Mouse (Mus musculus) midbrain, embryonic 12.5 days (tissue): ENCODE measurements at regions not wholly inside any gene's neighbourhood (a gene's known extent, or its start where the extent isn't known, plus 50 kb on each side); places are given as distances from the start of the nearest gene placed in this dataset.

Source experiments
- ATAC-seq: fragments of 200-750 bp; cut with Nextera tagmentation; 2 replicates; pipeline ENCODE4 v1.8.0; 2017; ENCODE audit warnings: low read depth, moderate TSS enrichment, moderate library complexity; ENCODE audit not compliant: low FRiP score
- H3K27ac ChIP-seq: fragments of 300-500 bp; sonication (generic); replicated peaks from 2 replicates; pipeline ENCODE4 v1.5.1; 2016; ENCODE audit warnings: mild to moderate bottlenecking
- H3K27me3 ChIP-seq: fragments of 300-500 bp; sonication (generic); 2 replicates; pipeline ENCODE4 v1.6.1; 2016; ENCODE audit warnings: mild to moderate bottlenecking
- H3K36me3 ChIP-seq: fragments of 300-500 bp; sonication (generic); 2 replicates; pipeline ENCODE4 v1.6.1; 2016
- H3K4me1 ChIP-seq: fragments of 300-500 bp; sonication (generic); 2 replicates; pipeline ENCODE4 v1.6.1; 2016
- H3K4me2 ChIP-seq: fragments of 300-500 bp; sonication (generic); replicated peaks from 2 replicates; pipeline ENCODE4 v1.6.1; 2016; ENCODE audit warnings: mild to moderate bottlenecking, moderate library complexity
- H3K4me3 ChIP-seq: fragments of 300-500 bp; sonication (generic); 2 replicates; pipeline ENCODE4 v1.5.1; 2016; ENCODE audit warnings: mild to moderate bottlenecking
- H3K9ac ChIP-seq: fragments of 300-500 bp; sonication (generic); replicated peaks from 2 replicates; pipeline ENCODE4 v1.6.1; 2016; ENCODE audit warnings: mild to moderate bottlenecking, moderate library complexity
- H3K9me3 ChIP-seq: fragments of 300-500 bp; sonication (generic); 2 replicates; pipeline ENCODE4 v1.6.1; 2016; ENCODE audit warnings: mild to moderate bottlenecking
- WGBS: fragments of 180-500 bp; shearing (Covaris S2); methylation state at CpG from one replicate; pipeline ENCODE4 v1.1.7; 2016; 5-methylcytosine and 5-hydroxymethylcytosine counted together

DNA sequence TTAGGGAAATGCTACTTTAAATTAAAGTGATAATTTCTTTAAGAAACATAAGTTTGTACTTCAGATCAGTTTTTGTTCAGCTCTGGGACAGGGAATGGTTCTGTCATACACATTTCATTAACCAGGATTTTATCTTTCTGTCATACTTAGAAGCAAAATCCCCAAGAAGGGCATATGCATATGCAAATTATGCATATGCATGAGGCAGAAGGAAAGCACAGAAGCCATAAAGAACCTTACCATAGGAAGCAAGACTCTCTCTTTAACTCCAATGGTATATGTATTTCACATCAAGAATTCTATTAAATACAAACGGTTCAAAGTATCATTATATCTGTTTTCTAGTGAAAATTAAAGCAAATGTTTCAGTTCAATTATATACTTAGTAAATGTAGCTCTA is 381.5 kb downstream of the Kcnj3 start:
- H3K4me1 ChIP-seq = 0 out of 2 replicates have a peak, but pooled peaks cover 4% of the 10 kb centered on the region
- H3K27me3 ChIP-seq = no peaks in the 10 kb centered on the region
- ATAC-seq = no peak
- H3K4me3 ChIP-seq = no peak overlapping the region
- WGBS = 89% methylated on average over 1 of the region's 1 CpGs
- no peak overlapping the region for H3K9ac ChIP-seq
- no peak overlapping the region for H3K4me2 ChIP-seq
- H3K9me3 ChIP-seq = no peaks in the 10 kb centered on the region
- no peak overlapping the region for H3K27ac ChIP-seq
- H3K36me3 ChIP-seq = no peaks in the 10 kb centered on the region

DNA sequence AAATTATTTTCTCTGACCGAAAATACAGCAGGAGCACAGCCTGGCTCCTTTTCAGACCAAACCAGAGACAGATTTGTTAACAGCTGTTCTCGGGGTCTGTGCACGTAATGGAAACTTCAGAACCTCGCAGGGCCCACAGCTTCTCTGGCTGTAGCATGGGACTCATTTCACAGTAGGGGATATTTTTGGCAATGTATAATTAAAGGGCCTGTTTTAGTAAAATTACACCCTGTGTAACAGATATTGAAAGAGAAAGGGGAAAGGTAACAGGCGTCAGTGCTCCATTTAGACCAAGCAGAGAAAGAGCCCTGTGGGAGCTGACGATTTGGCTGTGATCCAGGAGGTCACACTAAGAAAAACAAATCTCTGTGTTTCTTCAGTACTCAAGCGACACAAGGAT is 382.4 kb downstream of the Kcnj3 start:
- H3K4me1 ChIP-seq = 0 out of 2 replicates have a peak, but pooled peaks cover 4% of the 10 kb centered on the region
- ATAC-seq = peak; percentile 82
- no peaks in the 10 kb centered on the region for H3K27me3 ChIP-seq
- H3K4me2 ChIP-seq = peak overlapping the region; percentile 35
- H3K9me3 ChIP-seq = no peaks in the 10 kb centered on the region
- WGBS = 21% methylated on average over 7 of the region's 7 CpGs
- H3K4me3 ChIP-seq = no peak overlapping the region
- peak overlapping the region; percentile 56; the same call in 1 of the 2 replicates for H3K27ac ChIP-seq
- no peaks in the 10 kb centered on the region for H3K36me3 ChIP-seq
- H3K9ac ChIP-seq = no peak overlapping the region

DNA sequence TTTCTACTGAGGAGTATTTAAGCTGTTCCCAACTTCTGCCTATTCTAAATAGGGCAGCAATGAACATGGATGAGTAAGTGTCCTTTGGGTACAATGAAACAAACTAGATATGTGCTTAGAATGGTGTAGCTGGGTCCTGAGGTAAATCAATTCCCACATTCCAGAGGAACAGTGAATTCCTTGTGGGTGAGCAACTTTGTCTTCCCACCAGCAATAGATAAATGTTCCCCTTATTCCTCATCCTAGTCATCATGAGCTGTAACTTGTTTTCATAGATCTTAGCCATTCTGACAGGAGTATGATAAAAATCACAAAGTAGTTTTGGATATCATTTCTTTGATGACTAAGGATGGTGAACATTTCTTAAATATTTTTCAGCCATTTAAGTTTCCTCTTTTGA is 387.0 kb downstream of the Kcnj3 start:
- 0 out of 2 replicates have a peak, but pooled peaks cover 4% of the 10 kb centered on the region for H3K4me1 ChIP-seq
- no peaks in the 10 kb centered on the region for H3K9me3 ChIP-seq
- no peak overlapping the region for H3K9ac ChIP-seq
- H3K27me3 ChIP-seq = no peaks in the 10 kb centered on the region
- H3K36me3 ChIP-seq = no peaks in the 10 kb centered on the region
- ATAC-seq = no peak
- no peak overlapping the region for H3K4me3 ChIP-seq
- no peak overlapping the region for H3K27ac ChIP-seq
- no peak overlapping the region for H3K4me2 ChIP-seq

DNA sequence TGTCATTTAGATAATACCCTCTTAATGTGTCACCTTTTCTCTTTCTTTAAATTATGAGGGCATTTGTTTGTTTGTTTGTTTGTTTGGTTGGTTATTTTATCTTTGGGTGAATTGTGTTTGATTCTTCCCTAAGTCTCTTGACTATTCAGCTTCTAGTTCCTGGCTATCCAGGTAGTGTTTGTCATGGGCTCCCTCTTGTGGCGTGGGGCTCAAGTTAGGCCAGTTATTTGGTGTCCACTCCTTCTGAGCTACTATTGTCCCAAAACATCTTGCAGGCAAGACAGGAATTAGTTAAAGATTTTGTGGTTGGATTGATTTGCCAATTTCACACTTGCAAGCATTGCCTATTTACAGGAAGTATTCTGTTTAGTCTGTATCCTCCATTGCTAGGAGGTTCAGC is 405.8 kb downstream of the Kcnj3 start:
- H3K9ac ChIP-seq = no peak overlapping the region
- 44% methylated on average over 1 of the region's 1 CpGs for WGBS

DNA sequence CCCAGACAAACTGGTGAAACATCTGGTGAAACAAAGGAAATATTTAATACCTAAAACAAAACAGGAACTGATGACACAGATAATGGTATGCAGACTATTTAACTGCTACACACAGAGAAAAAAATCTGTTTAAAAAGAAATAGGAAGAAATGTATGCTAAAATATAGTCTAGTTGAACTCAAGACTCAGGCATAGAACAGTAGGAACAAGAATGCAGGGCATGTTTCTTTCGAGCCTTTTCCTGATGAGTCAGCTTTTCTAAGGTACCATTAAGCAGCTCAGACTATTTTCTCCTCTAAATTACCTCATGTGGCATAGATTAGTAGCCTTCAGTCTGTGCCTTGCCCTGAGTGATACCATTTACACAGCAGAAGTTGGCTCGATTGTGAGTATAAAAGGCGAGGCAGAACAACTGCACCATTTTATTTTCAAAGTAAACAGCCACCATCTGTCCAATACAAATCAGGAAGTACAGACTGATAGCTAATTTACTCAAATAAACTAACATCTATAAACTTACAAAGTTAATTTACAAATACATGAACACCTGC is 411.1 kb downstream of the Kcnj3 start:
- WGBS = 69% methylated on average over 3 of the region's 3 CpGs
- H3K9me3 ChIP-seq = no peaks in the 10 kb centered on the region
- H3K27me3 ChIP-seq = no peaks in the 10 kb centered on the region
- no peak overlapping the region for H3K4me2 ChIP-seq
- no peak overlapping the region for H3K4me3 ChIP-seq
- H3K4me1 ChIP-seq = no peaks in the 10 kb centered on the region
- H3K36me3 ChIP-seq = no peaks in the 10 kb centered on the region
- H3K9ac ChIP-seq = no peak overlapping the region
- ATAC-seq = no peak
- H3K27ac ChIP-seq = no peak overlapping the region

More for the DNA sequence above, 405.8 kb downstream of the Kcnj3 start:
- Histone ChIP-seq H3K4me1 (no peaks in the 10 kb centered on the region), H3K36me3 (no peaks in the 10 kb centered on the region), H3K27ac (no peak overlapping the region), H3K4me3 (no peak overlapping the region), H3K27me3 (no peaks in the 10 kb centered on the region), H3K4me2 (no peak overlapping the region), H3K9me3 (no peaks in the 10 kb centered on the region)
- no peak for ATAC-seq

DNA sequence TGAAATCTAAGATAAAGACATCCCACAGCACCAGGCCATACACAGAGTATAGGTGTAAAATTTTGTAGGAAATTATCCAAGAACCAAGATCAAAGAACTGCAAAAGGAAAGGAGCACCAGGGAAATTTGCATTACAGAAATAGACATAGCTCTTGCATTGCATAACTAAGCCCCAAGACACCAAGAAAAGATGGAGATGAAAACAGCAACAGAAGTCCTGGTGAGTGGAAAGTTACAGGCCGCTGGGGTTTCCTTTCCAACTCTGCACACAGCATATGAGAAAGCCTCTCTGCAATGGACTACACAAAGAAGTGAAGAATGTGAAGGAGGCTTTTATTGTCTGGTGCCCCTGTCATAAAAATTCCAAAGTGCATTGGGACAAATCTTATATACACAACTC is 426.7 kb downstream of the Kcnj3 start:
- Histone ChIP-seq H3K9ac (no peak overlapping the region), H3K4me2 (no peak overlapping the region), H3K4me3 (no peak overlapping the region), H3K27ac (no peak overlapping the region), H3K36me3 (no peaks in the 10 kb centered on the region), H3K4me1 (no peaks in the 10 kb centered on the region), H3K27me3 (no peaks in the 10 kb centered on the region), H3K9me3 (no peaks in the 10 kb centered on the region)
- ATAC-seq = no peak
- WGBS = 53% methylated on average over 1 of the region's 1 CpGs

DNA sequence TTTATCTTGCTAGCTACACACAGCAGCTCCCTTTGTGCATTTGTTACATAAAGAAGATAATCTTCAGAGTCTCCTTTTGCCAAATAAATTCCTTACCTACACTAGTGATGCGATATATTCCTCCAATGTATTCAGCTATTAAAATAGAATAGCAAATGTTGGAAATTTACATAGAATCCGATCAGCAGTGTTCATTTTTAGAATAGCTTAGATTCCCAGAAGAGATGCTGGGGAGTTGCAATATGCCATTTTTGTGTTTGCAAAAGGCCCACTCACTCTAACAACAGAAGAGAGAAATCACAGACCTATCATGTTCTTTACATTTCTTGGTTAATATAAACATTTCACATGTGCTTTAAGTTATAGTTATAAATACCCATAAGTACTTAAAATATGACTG is 454.2 kb downstream of the Kcnj3 start:
- 72% methylated on average over 2 of the region's 2 CpGs for WGBS
- no peak for ATAC-seq
- Histone ChIP-seq H3K9me3 (no peaks in the 10 kb centered on the region), H3K9ac (no peak overlapping the region), H3K27me3 (no peaks in the 10 kb centered on the region), H3K4me3 (no peak overlapping the region), H3K4me1 (no peaks in the 10 kb centered on the region), H3K36me3 (no peaks in the 10 kb centered on the region), H3K27ac (no peak overlapping the region), H3K4me2 (no peak overlapping the region)

DNA sequence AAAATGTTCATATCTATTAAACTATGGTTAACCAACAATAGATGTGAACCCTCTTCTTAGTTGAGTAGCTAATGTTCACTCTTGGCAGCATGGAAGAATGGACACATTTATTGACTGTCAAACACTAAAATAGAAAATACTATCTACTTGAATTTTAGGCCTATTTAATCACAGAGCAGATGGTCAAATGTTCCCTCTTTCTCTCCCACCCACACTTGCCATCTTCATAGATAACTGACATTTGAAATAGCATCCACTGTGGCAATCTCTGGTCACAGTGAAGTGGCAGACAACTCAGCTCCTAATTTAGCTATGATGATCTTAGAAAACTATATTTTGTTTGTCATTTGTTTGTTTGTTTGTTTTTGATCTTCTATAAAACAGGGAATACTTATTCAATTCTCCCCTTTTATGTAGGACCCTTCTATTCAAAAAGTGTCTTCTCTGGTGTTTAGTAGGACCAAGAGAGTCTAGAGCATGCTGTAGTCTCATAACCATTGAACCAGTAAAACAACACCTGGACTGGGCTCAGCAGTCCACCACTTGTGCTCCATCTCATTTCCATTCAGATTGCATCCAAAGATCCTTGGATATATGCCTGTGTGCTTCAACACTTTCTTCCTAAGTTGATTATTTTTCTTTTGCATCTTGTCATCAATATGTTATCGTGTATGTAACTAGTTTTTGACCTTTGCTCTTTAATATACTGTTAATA is 457.2 kb downstream of the Kcnj3 start:
- no peak overlapping the region for H3K4me3 ChIP-seq
- ATAC-seq = no peak
- H3K27me3 ChIP-seq = no peaks in the 10 kb centered on the region
- H3K4me2 ChIP-seq = no peak overlapping the region
- no peak overlapping the region for H3K9ac ChIP-seq
- 89% methylated on average over 1 of the region's 1 CpGs for WGBS
- no peaks in the 10 kb centered on the region for H3K9me3 ChIP-seq
- H3K36me3 ChIP-seq = no peaks in the 10 kb centered on the region
- H3K4me1 ChIP-seq = no peaks in the 10 kb centered on the region
- H3K27ac ChIP-seq = no peak overlapping the region

DNA sequence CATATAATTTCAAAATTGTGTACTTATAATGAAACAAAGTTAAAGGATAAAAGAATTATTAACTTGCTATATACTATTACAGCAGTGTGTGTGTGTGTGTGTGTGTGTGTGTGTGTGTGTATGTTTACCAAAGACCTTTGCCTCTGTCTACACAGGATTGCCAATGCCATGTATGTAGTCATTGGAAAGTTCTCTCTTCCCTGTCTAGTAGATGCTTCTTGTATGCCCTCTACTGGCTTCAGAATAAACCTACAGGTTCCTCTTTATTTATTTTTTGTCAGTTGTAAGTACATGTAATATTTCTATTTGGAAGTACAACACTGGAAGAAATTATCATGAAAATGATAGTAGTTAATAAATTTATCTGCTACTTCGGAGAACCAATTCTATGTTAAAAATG is 484.5 kb downstream of the Kcnj3 start:
- 83% methylated on average over 1 of the region's 1 CpGs for WGBS
- Histone ChIP-seq H3K9ac (no peak overlapping the region), H3K27ac (no peak overlapping the region), H3K36me3 (no peaks in the 10 kb centered on the region), H3K4me1 (no peaks in the 10 kb centered on the region), H3K4me3 (no peak overlapping the region), H3K27me3 (no peaks in the 10 kb centered on the region), H3K9me3 (no peaks in the 10 kb centered on the region), H3K4me2 (no peak overlapping the region)
- ATAC-seq = 0 out of 2 replicates have a peak, but pooled peaks have one; percentile 72
